Mouse (Mus musculus) adrenal gland, postnatal 10 days (tissue): ENCODE data around the gene Gm10972. TPM values are rescaled to one million over a fixed set of nuclear protein-coding genes. Genes with fewer than 3 reads are reported as not detected.
"Not testable (repeated sequence)": the region's sequence is repeated elsewhere in the genome, so short reads cannot be mapped to it uniquely, and the experiment has no call there.

ENCODE experiments used
- DNase-seq: peaks from one replicate; pipeline ENCODE4 v3.0.0; 2021; ENCODE audit warnings: mixed read lengths
- long read RNA-seq, 2 experiments: library from polyadenylated mRNA; stranded (forward); transcript quantifications; one replicate each; pipeline ENCODE4 v2.0.0; 2021
- total RNA-seq, 2 experiments: library from RNA; stranded (reverse); gene quantifications; 2 replicates each; pipeline ENCODE4 v1.2.3; 2021

Gene Gm10972
- not detected for total RNA-seq
- long read RNA-seq, experiment 1: 0 reads
- long read RNA-seq, experiment 2: 0 reads

DNA sequence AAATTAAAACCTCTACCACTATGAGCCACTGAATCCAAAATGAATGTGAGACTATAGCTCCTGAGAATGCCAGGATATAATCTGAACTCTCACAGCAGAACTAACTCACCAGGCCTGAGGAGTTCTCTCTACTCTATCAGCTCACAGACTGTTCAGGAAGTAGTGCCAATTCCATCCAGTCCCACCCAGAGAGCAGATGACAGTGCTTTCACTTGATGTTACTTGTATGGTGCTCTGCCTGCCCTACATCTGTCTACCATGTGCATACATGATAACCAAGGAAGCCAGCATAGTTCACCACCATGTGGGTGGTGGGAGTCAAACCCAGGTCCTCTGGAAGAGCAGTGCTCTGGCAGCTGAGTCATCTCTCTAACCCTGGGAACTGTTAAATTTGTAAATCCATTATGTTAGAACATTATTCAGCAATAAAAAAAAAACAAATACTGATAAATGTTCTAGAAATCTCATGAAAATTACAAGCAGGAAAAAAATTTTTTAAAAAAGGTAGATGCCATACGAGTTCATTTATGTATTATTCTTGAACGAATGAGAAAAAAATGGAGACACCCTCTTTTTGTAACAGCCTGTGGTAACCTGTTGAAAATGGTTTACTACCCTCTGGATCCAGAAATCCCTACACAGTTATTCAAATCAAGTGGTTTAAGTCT, at the start of gene Gm10972:
TSS of gene Gm10972 (plus strand) at position 618 of the 668 bp plus-strand sequence.
- DNase-seq: not testable (repeated sequence)

DNA sequence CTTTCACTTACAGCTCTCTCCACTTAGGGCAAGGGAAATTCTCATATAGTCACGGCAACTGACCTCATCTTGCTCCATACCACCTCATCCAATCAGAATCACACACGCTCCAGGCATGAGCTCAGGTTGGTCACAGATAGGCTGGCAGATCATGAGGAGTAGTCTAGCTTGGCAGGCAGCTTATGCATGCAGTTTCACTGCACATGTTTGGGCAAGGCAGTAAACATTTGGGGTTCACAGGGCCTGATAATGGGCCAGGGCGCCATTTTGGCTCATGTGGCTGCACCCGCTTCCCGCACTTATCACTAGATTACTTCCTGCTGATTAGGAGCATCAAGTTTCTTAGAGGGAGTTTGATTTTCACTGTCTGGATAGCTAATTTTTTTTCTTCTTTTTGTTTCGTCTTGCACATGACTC, 47.0 kb upstream of the Gm10972 start:
- no peak for DNase-seq

GRCm38 (mm10) chr3:94597224-94597779, 45.6 kb upstream of the Gm10972 start:
- DNase-seq: no peak

DNA sequence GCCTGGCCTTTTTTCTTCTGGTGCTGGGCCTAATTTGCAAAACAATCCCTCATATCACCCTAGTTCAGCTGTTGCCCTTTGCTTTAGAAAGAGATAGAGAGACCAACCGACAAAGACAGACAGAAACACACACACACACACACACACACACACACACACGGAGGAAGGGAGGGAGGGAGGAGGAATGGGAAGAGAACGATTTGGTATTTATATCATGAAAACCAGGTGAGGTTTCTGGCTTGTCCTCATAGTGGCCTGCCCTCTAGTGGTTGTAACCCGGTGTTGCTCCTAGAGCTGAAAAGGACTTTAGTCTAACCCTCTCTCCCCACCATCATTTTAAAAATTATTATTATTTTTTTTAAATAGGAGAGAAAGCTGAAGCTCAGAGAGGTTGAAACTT, 41.0 kb upstream of the Gm10972 start:
- DNase-seq: peak; percentile 73

DNA sequence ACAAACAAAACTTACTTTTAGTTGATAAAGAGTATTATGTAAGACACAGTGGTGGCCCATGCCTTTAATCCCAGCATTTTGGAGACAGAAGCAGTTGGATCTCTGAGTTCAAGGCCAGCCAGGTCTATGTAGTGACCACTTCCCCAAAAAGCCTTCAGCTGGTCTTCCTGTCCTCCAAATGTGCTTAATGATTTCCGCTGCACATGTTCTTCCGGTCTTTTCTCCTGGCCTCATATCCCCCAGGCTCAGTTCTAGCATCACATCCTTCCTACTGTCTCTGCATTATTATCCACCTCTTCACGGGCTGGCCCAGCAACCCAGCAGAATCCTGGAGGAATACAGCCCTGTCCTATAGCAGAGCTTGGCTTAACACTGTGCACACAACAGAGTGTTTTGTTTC, 33.3 kb upstream of the Gm10972 start:
- DNase-seq: no peak

- peak; percentile 60 for DNase-seq
Observed at GRCm38 (mm10) chr3:94610581-94610980, 32.3 kb upstream of the Gm10972 start.

GRCm38 (mm10) chr3:94611343-94611742, 31.6 kb upstream of the Gm10972 start:
- no peak for DNase-seq

- DNase-seq: no peak
Observed at GRCm38 (mm10) chr3:94611834-94612233, 31.1 kb upstream of the Gm10972 start.

- DNase-seq: no peak
Observed at GRCm38 (mm10) chr3:94612274-94612673, 30.6 kb upstream of the Gm10972 start.

- DNase-seq: no peak
Observed at GRCm38 (mm10) chr3:94613258-94613878, 29.5 kb upstream of the Gm10972 start.

DNA sequence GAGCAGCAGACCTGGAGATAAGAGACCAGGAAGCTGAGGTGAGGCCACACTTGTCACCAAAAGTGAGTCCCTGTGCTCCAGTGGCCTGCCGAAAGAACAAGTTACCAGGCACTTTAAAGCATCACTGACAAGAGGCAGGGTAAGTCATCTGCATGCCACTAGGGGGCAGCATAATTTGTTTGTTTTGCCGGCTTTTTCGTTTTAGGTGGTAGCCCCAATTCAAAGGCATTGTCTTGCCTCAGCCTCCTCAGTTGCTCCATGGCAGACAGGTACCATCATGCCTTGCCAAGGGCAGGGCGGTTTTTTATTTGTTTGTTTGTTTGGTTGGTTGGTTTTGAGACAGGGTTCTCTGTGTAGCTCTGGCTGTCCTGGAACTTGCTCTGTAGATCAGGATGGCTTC, 26.2 kb upstream of the Gm10972 start:
- peak; percentile 56 for DNase-seq

DNA sequence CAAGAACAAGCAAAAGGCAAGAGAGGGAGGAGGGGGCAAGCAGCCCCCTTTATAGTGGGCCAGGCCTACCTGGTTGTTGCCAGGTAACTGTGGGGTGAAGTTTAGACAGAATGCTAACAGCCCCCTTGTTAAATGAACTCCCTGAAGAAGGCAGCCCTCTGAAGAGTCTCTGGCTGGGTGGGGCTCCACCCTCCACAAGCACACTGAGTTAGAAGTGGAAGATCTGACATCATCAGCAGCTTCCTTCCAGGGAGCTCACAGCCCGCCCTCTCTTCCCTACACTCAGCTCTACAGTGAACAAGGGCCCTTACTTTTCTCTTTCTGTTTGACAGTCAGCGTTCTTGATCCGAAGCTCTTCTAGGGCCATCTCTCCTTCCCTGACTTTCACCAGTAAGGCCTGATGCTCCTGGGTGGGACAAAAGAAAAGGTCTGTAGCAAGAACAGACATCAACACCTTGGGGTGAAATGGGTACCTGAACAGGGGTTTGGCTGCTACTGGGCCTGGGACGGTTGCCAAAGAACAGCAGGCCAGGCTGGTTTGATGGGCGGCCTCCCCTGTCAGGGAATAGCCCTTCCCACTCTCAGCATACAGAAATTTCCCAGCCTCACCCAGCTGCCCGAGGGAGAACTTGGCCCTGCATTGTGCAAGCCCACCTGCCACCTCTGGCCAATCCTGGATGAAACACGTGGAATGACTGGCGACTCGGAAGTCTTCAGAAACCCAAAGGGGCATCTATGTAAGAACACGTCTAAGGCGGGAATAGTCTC, 21.0 kb upstream of the Gm10972 start:
- no peak for DNase-seq

DNA sequence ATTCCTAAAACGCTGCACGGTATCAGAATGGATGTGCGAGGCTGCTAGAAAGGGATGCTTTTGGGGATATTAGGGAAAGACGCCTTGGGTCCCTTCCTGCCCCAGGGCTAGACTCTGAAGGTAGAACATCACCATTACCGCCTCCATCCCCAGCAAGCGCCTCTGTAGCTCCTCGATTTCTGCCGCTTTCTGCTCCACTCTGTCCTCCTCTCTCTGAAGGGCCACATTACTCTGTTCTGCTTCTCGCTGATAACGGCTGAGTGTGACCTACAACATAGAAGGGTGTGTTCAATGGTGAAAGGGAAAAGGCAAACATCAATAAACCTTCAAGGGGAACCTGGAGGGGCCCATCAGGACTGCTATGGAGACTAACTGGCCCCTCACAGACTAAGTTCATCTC, 20.4 kb upstream of the Gm10972 start:
- no peak for DNase-seq

DNA sequence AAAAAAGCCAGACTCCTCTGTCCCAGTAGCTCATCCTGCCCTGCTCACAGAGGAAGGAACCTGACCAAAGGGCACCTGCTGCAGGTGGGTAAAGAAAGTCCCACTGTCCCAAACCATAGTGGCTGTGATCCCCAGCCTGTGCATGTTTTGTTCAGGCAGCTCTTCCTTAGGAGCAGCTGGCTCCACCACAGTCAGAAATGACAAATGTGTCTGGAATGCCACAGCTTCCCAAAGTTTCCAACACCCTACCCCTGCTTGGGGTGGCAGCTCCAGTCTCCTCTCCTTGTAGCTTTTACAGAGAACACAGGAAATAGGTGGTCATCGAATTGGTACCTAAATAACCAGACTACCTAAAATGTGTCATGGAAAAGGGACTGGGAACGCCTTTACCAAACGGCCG, 18.6 kb upstream of the Gm10972 start:
- DNase-seq: no peak

GRCm38 (mm10) chr3:94628712-94629111, 14.2 kb upstream of the Gm10972 start:
- no peak for DNase-seq

- no peak for DNase-seq
Observed at GRCm38 (mm10) chr3:94629876-94630275, 13.0 kb upstream of the Gm10972 start.

- DNase-seq: peak; percentile 35
Observed at GRCm38 (mm10) chr3:94648755-94649590, 6.1 kb downstream of the Gm10972 start.

- DNase-seq: no peak
Observed at GRCm38 (mm10) chr3:94650409-94650808, 7.5 kb downstream of the Gm10972 start.

- DNase-seq: not testable (repeated sequence)
Observed at GRCm38 (mm10) chr3:94653967-94654366, 11.1 kb downstream of the Gm10972 start.

- DNase-seq: not testable (repeated sequence)
Observed at GRCm38 (mm10) chr3:94657852-94658739, 15.2 kb downstream of the Gm10972 start.

GRCm38 (mm10) chr3:94658740-94659095, 15.8 kb downstream of the Gm10972 start, which contains the start of gene Tuft1:
TSS of gene Tuft1 (minus strand) at chr3:94658872.
- peak; percentile 86 for DNase-seq
